Comparison of ENCODE assay signal across 8 mouse cellular contexts in the genomic region with DNA sequence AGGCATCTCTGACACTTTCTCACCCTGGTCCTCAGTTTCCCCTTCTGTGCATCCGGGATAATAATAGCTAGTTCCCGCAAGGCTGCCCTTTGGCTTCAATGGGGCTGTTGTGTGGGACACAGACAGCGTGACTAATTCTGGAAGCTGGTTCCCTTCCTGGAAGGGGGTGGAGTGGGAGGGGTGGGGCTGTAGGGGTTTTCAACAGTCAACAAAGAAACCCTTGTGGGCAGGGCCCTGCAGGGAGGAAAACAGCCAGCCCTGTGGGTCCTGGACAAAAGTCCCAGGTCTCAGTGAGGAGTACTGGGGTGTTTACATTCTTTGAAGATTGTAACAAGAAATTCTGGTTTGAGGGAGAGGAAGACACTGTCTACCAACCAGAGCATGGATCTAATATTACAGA. TPM values are rescaled to one million over a fixed set of nuclear protein-coding genes. Genes with fewer than 3 reads are reported as not detected.
DNase-seq lines count a peak whose midpoint lies in the region; ATAC-seq and TF ChIP-seq lines count a peak whose summit lies in the region.

No protein-coding gene starts in this region.

- peak; percentile 49 for DNase-seq in kidney, adult 2 months
- DNase-seq in kidney, adult 11 months = no peak
- DNase-seq in ZHBTc4 (ENCODE audit: low read depth, low spot score) = peak; percentile 63
- peak; percentile 13 for DNase-seq in forelimb bud, embryonic 11.5 days (ENCODE audit: low read depth, low spot score)
- DNase-seq in layer of hippocampus, postnatal 36 days = peak; percentile 19 to 37
- no peak for DNase-seq in thymus, postnatal 4 days

- no peak overlapping the region for H3K27ac ChIP-seq in kidney, adult 2 months (ENCODE audit: insufficient read depth, low read depth, low read length)
- H3K27ac ChIP-seq in stomach, embryonic 15.5 days = peak overlapping the region; percentile 49

- WGBS in kidney, adult 2 months = 39% methylated on average over 3 of the region's 3 CpGs
- WGBS in stomach, embryonic 15.5 days = 54% methylated on average over 3 of the region's 3 CpGs

- no peaks in the 10 kb centered on the region for H3K9me3 ChIP-seq in stomach, embryonic 15.5 days

- H3K4me2 ChIP-seq in stomach, embryonic 15.5 days = no peak overlapping the region

- no peaks in the 10 kb centered on the region for H3K27me3 ChIP-seq in kidney, adult 2 months (replicated peaks; ENCODE audit: control insufficient read depth, insufficient read depth, low read length)
- no peaks in the 10 kb centered on the region for H3K27me3 ChIP-seq in stomach, embryonic 15.5 days (replicated peaks)

- no peak for TF ChIP-seq CTCF in kidney, adult 2 months (conservative IDR thresholded peaks at IDR 0.05; ENCODE audit: insufficient read depth, insufficient read length, low read depth, low read length)

- peak; percentile 78 for ATAC-seq in stomach, embryonic 15.5 days (ENCODE audit: insufficient read depth, low FRiP score, low read depth)
- ATAC-seq in megakaryocyte progenitor cell, adult 5-6 weeks (replicated peaks; ENCODE audit: poor library complexity) = no peak

- TF ChIP-seq POLR2A in kidney, adult 2 months (IDR thresholded peaks at IDR 0.05; ENCODE audit: low read depth, low read length) = no peak

- no peak overlapping the region for H3K4me3 ChIP-seq in kidney, adult 2 months (ENCODE audit: insufficient read depth, low read depth, low read length)
- no peak overlapping the region for H3K4me3 ChIP-seq in stomach, embryonic 15.5 days (replicated peaks)

- H3K36me3 ChIP-seq in kidney, adult 2 months (ENCODE audit: control insufficient read depth, insufficient read depth, low read length) = no peaks in the 10 kb centered on the region
- H3K36me3 ChIP-seq in stomach, embryonic 15.5 days = no peaks in the 10 kb centered on the region

- no peak overlapping the region for H3K9ac ChIP-seq in stomach, embryonic 15.5 days

- no peaks in the 10 kb centered on the region for H3K4me1 ChIP-seq in kidney, adult 2 months (ENCODE audit: control insufficient read depth, insufficient read depth, low read length)
- peaks cover 17% of the 10 kb centered on the region for H3K4me1 ChIP-seq in stomach, embryonic 15.5 days

RNA-seq across cellular contexts. Expression of a gene that starts 8.7 kb away (rescaled TPM):
- polyA plus RNA-seq in kidney, adult 2 months (2012; rRNA removed) = 4.8 and 5.1 TPM in 2 replicates
- total RNA-seq in layer of hippocampus, postnatal 36 days (2021) = not detected
- polyA plus RNA-seq in stomach, embryonic 15.5 days (2015; fragmentation: Nextera tagmentation; extraction: Ambion mirVana) = 364 and 383 TPM in 2 replicates
- not detected in 2 replicates for total RNA-seq in megakaryocyte progenitor cell, adult 5-6 weeks (2015)
- total RNA-seq in megakaryocyte progenitor cell, adult 5-6 weeks (2017) = not detected in 2 replicates

RNA-seq across cellular contexts. Expression of a gene that starts 26.0 kb away (rescaled TPM):
- polyA plus RNA-seq in kidney, adult 2 months (2012; rRNA removed) = 0.99 and 2.2 TPM in 2 replicates
- 10 to 100 TPM; 32.5 to 36.7 TPM for total RNA-seq in layer of hippocampus, postnatal 36 days (2021)
- polyA plus RNA-seq in stomach, embryonic 15.5 days (2015; fragmentation: Nextera tagmentation; extraction: Ambion mirVana) = 1.6 and 1.9 TPM in 2 replicates
- 0.57 TPM in 1 of 2 replicates, not detected in the other for total RNA-seq in megakaryocyte progenitor cell, adult 5-6 weeks (2015)
- total RNA-seq in megakaryocyte progenitor cell, adult 5-6 weeks (2017) = 0.10 TPM in 1 of 2 replicates, not detected in the other

RNA-seq across cellular contexts. Expression of a gene that starts 28.2 kb away (rescaled TPM):
- 107 and 119 TPM in 2 replicates for polyA plus RNA-seq in kidney, adult 2 months (2012; rRNA removed)
- total RNA-seq in layer of hippocampus, postnatal 36 days (2021) = 100 to 1,000 TPM in 1 of 2 experiments, 10 to 100 TPM in 1; 85.4 to 102 TPM
- polyA plus RNA-seq in stomach, embryonic 15.5 days (2015; fragmentation: Nextera tagmentation; extraction: Ambion mirVana) = 89.3 and 110 TPM in 2 replicates
- total RNA-seq in megakaryocyte progenitor cell, adult 5-6 weeks (2015) = not detected in 2 replicates
- not detected in 2 replicates for total RNA-seq in megakaryocyte progenitor cell, adult 5-6 weeks (2017)

RNA-seq across cellular contexts. Expression of a gene that starts 29.9 kb away (rescaled TPM):
- polyA plus RNA-seq in kidney, adult 2 months (2012; rRNA removed) = 626 and 739 TPM in 2 replicates
- 1 to 10 TPM; 4.6 to 6.8 TPM for total RNA-seq in layer of hippocampus, postnatal 36 days (2021)
- polyA plus RNA-seq in stomach, embryonic 15.5 days (2015; fragmentation: Nextera tagmentation; extraction: Ambion mirVana) = 35.3 and 36.9 TPM in 2 replicates
- 6.9 and 8.7 TPM in 2 replicates for total RNA-seq in megakaryocyte progenitor cell, adult 5-6 weeks (2015)
- 1.1 and 4.9 TPM in 2 replicates for total RNA-seq in megakaryocyte progenitor cell, adult 5-6 weeks (2017)

RNA-seq across cellular contexts. Expression of a gene that starts 33.9 kb away (rescaled TPM):
- polyA plus RNA-seq in kidney, adult 2 months (2012; rRNA removed) = 1.8 and 2.2 TPM in 2 replicates
- 100 to 1,000 TPM; 111 to 125 TPM for total RNA-seq in layer of hippocampus, postnatal 36 days (2021)
- polyA plus RNA-seq in stomach, embryonic 15.5 days (2015; fragmentation: Nextera tagmentation; extraction: Ambion mirVana) = 21.6 and 25.0 TPM in 2 replicates
- not detected in 2 replicates for total RNA-seq in megakaryocyte progenitor cell, adult 5-6 weeks (2015)
- not detected in 2 replicates for total RNA-seq in megakaryocyte progenitor cell, adult 5-6 weeks (2017)

Comparison
In these comparisons a context has a peak if more than half of its experiments do, and no peak if none do; other contexts are left out.
1. DNase-seq: peak in kidney, adult 2 months (single experiment), ZHBTc4 (single experiment), forelimb bud, embryonic 11.5 days (single experiment) and layer of hippocampus, postnatal 36 days (2 of 2); none in kidney, adult 11 months (single experiment) and thymus, postnatal 4 days (single experiment).
2. RNA of a gene that starts 26.0 kb away (total RNA-seq): 32.5 to 36.7 TPM in layer of hippocampus, postnatal 36 days; 0.10 to 0.57 TPM in megakaryocyte progenitor cell, adult 5-6 weeks; every median in the first group is over 10 times any median in the second.
3. RNA of a gene that starts 28.2 kb away (total RNA-seq): 85.4 to 102 TPM in layer of hippocampus, postnatal 36 days; not detected in megakaryocyte progenitor cell, adult 5-6 weeks; every median in the first group is over 10 times any median in the second.